25 mouse cellular contexts compared by ENCODE assay signal in genomic region chr13:107554091-107554490, GRCm38 (mm10).
"Had no signal": no experiment of that assay in that cellular context is flagged by ENCODE, and none has a peak within 500 bp of the region (broad histone marks: within the 10 kb centered on the region; RNA-seq: fewer than 3 reads in every experiment).

No protein-coding gene starts in this region.

- H3K27me3 ChIP-seq: embryonic facial prominence, embryonic 12.5 days; embryonic facial prominence, embryonic 13.5 days; embryonic facial prominence, embryonic 15.5 days; forebrain, embryonic 12.5 days; forebrain, embryonic 13.5 days; forebrain, embryonic 15.5 days had no signal

- H3K9ac ChIP-seq: embryonic facial prominence, embryonic 12.5 days; embryonic facial prominence, embryonic 13.5 days; embryonic facial prominence, embryonic 15.5 days; forebrain, embryonic 12.5 days; forebrain, embryonic 13.5 days; forebrain, embryonic 15.5 days; forebrain, postnatal 0 days had no signal

- H3K4me1 ChIP-seq: embryonic facial prominence, embryonic 10.5 days; embryonic facial prominence, embryonic 12.5 days; embryonic facial prominence, embryonic 13.5 days; embryonic facial prominence, embryonic 15.5 days; forebrain, embryonic 12.5 days; forebrain, embryonic 13.5 days; forebrain, embryonic 15.5 days; heart, embryonic 10.5 days had no signal

- DNase-seq: cerebellum, adult 9-10 months; cerebellum, adult 9-11 months; cerebellum, postnatal 10 days; cerebellum, postnatal 14 days; cerebellum, postnatal 25 days; cerebellum, postnatal 36 days; embryo, embryonic 11 days; forebrain, postnatal 0 days; gastrocnemius, adult 2 months; gastrocnemius, postnatal 10 days; gastrocnemius, postnatal 14 days; gastrocnemius, postnatal 25 days; gastrocnemius, postnatal 36 days; heart, adult 11 months; heart, adult 2 months had no signal

- H3K4me3 ChIP-seq: embryonic facial prominence, embryonic 10.5 days; embryonic facial prominence, embryonic 12.5 days; embryonic facial prominence, embryonic 13.5 days; embryonic facial prominence, embryonic 15.5 days; erythroblast, embryonic 14.5 days; forebrain, embryonic 10.5 days; forebrain, embryonic 12.5 days; forebrain, embryonic 13.5 days; forebrain, embryonic 15.5 days; gastrocnemius, adult 2 months; heart, adult 2 months; heart, embryonic 10.5 days had no signal

- H3K4me2 ChIP-seq: embryonic facial prominence, embryonic 12.5 days; embryonic facial prominence, embryonic 13.5 days; embryonic facial prominence, embryonic 15.5 days; forebrain, embryonic 12.5 days; forebrain, embryonic 13.5 days; forebrain, embryonic 15.5 days had no signal

- H3K27ac ChIP-seq: embryonic facial prominence, embryonic 10.5 days; embryonic facial prominence, embryonic 12.5 days; embryonic facial prominence, embryonic 13.5 days; embryonic facial prominence, embryonic 15.5 days; forebrain, embryonic 10.5 days; forebrain, embryonic 12.5 days; forebrain, embryonic 13.5 days; forebrain, embryonic 15.5 days; gastrocnemius, adult 2 months; heart, adult 2 months; heart, embryonic 10.5 days had no signal

- H3K36me3 ChIP-seq: embryonic facial prominence, embryonic 10.5 days; embryonic facial prominence, embryonic 12.5 days; embryonic facial prominence, embryonic 13.5 days; embryonic facial prominence, embryonic 15.5 days; forebrain, embryonic 10.5 days; forebrain, embryonic 12.5 days; forebrain, embryonic 15.5 days; heart, embryonic 10.5 days had no signal

- H3K9me3 ChIP-seq: embryonic facial prominence, embryonic 10.5 days; embryonic facial prominence, embryonic 12.5 days; embryonic facial prominence, embryonic 13.5 days; embryonic facial prominence, embryonic 15.5 days; forebrain, embryonic 10.5 days; forebrain, embryonic 12.5 days; forebrain, embryonic 13.5 days; forebrain, embryonic 15.5 days; heart, embryonic 10.5 days had no signal
